Mouse (Mus musculus) heart, postnatal 14 days (tissue): ENCODE data around the gene Gnb1. TPM values are rescaled to one million over a fixed set of nuclear protein-coding genes. Genes with fewer than 3 reads are reported as not detected.

Experiments
- DNase-seq, 2 experiments: peaks; one replicate each; pipeline ENCODE4 v3.0.0; 2021 to 2022
- intact Hi-C: fragments of 180-260 bp; cut with DNase I; formaldehyde crosslinking; loops from one replicate; pipeline ENCODE4 v1.15.1; 2025
- total RNA-seq, 2 experiments: library from RNA; stranded (reverse); gene quantifications; 2 replicates each; pipeline ENCODE4 v1.2.3; 2021

Gene Gnb1
- total RNA-seq, 2 experiments from 2014 or later, result 207 to 223 TPM

DNA sequence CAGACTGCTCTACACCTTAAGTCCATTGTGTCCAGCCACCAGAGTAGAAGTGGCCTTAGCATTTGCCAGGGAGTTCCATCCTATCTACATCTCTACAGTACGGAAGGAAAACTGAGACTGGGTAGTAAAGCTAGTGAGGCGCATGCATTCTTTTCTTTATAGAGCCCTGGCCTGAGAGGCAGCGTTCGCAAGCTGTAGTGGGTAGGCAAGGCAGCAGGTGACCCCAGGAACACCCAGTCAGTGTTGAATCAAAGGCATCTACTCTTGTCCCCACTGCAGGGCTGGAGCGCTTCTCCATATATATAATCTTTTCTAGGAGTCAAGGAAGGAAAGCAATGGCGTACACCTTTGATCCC is 9.1 kb upstream of the Gnb1 start:
- intact Hi-C loops, result loop anchor here (5.0 kb wide), 1 partner anchor 215 kb away; no protein-coding TSS in a partner anchor
- no peak for DNase-seq

DNA sequence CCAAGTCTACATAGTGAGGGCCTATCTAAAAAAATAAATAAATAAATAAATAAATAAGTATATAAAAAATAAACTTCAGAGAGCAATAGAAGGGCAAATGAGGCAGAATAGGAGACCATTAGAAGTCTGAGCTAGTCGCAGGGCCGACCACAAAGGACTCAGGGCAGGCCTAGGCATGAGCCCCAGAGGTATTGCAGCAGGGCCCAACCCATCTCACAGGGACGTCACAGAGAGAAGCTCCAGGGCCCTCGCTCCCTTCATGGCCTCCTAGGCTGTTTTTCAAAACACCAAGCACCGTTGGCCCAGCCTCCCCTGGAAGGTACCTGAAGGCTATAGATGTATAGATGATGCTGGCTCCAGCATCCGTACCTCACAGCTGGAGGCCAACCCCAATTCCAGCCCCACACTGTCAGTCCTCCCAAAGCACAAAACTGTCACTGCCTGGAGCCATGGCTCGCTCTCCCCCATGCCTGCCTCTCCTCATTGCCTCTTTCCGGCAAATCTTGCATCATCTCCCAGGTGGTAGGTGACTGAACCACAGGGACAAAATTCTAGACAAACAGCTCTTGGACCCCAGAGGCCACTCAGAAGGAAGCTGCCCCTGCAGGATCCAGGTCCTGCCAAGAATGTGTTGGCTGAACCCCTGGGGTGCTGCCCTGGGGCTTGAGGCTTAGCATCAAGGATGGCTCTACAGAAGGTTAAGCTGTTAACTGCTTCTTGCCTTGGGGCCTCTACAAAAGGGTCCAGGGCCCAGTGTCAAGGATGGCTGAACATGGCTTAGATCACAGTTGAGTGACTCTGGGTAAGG is 8.2 kb upstream of the Gnb1 start:
- intact Hi-C loops, result loop anchor here (5.0 kb wide), 1 partner anchor 214 kb away; no protein-coding TSS in a partner anchor
- DNase-seq, result no peak

DNA sequence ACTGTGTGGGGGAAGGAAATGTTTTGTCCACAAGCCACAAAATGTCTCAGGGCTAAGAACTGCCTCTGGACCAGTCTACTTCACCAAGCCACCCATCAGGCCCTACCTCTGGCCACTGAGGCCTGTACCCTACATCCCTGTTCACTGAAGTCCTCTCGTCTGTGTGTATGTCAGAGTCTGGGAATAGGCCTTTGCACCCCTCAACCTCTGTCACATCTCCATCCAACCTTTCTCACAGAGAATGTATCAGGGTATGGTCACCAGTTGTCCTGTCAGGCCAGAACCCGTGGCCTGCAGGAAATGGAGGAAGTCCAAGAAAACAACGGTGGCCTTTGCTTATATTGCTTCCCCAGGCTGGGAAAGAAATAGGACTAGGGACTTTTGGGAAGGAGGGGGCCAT is 5.6 kb upstream of the Gnb1 start:
- no peak for DNase-seq
- intact Hi-C loops, result loop anchor here (5.0 kb wide), 1 partner anchor 42 kb away; no protein-coding TSS in a partner anchor

DNA sequence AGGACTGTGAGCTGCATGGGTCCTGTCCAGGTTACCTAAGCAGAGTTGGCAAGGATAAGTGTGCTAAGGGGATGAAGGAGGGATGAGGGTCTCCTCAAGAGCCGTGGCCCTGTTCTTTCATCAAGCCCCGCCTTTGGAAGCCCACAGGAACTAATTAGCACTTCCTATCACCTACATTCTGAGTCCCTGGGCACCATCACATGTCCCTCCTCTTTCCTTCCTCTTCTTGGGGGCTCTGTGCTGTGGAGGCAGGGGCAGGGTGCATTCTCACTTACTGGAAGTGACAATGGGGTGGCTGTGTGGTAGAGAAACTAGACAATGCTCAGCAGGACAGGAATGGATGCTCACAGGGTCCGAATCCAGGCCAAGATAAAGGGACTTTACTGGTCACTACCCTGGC is 3.4 kb upstream of the Gnb1 start:
- DNase-seq, result no peak
- intact Hi-C loops, result loop anchor here (5.0 kb wide), 1 partner anchor 40 kb away; no protein-coding TSS in a partner anchor

GRCm38 (mm10) chr4:155488232-155489025 is 2.7 kb upstream of the Gnb1 start:
- DNase-seq, result peak; percentile 66 to 70
- intact Hi-C loops, result loop anchor here (5.0 kb wide), 1 partner anchor 39 kb away; no protein-coding TSS in a partner anchor

- DNase-seq, result no peak
- intact Hi-C loops, result loop anchor here (5.0 kb wide), 1 partner anchor 38 kb away; no protein-coding TSS in a partner anchor
Measured at GRCm38 (mm10) chr4:155489101-155489970, 1.8 kb upstream of the Gnb1 start.

DNA sequence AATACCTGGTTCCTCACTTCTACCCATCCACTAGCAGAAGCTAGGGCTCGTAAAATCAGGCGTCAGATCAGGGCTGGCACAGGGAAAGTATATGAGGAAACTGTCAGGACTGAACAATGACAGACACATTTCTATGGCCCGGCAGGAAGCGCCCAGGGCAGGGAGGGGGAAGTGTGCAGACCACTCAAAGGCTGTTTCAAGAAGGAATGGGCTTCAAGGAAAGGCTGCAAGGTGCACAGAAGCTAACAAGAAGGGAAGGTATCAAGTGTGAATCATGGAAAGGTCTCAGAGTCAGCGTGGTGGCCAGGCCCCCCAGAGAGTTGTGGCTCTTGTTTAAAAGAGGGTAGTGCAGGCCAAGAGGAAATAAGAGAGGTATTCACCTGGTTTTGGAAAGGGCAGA is 705 bp upstream of the Gnb1 start:
- no peak for DNase-seq
- intact Hi-C loops, result loop anchor here (2.0 kb wide), 1 partner anchor 74 kb away; no protein-coding TSS in a partner anchor

DNA sequence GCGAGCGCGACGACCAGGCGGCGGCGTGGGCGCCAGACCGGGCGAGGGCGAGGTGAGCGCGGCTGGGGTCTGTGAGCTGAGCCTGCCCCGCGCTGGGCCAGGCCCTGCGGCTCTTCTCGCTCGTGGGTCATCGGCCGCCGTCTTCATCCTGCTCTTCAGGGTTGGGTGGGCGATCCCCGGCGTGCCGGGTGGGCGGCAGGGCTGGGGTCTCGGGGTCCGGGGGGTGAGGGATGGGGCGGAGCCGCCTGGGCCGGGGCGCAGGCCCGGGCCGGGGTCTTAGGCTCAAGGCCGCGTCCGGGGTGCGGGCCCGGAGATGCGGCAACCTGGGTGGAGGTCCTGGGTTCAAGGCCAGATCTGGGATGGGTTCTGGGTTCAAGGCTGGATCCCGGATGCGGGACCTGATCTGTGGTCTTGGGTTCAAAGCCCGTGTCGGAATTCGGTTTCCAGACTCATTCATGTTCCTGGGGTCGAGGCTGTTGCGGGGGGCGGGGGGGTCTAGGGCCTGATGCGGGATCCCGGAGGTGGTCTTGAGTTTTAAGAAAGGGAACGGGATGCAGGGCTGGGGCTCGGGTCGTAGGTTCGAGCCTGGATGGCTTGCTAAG is 469 bp downstream of the Gnb1 start:
- intact Hi-C loops, result loop anchor here (2.0 kb wide), 1 partner anchor 73 kb away; no protein-coding TSS in a partner anchor
- no peak for DNase-seq

DNA sequence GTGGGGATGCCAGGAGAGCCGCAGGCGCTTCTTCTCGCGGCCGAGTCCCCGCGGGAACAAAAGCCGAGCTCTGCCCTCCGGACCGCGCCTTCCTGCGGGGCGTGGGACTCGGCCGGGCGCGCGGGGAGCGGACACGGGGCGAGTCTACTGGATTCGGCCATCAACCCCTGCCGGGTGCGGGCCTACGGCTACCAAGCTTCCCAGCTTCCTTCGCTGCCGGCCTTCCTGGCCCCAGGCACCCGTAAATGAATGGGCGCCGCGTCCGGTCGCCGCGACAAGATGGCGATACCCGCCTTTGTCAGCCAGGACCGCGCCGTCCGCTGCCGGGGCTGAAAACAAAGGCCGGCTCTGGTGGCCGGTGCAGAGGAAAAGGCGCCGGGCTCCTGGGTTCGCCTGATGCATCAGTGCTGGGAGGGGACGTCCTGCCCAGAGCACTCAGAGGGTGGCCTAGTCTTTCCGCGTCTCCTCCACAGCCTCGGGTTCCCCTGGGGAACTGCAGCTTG is 1.0 kb downstream of the Gnb1 start:
- intact Hi-C loops, result no loop called here
- DNase-seq, result peak; percentile 73 to 76

DNA sequence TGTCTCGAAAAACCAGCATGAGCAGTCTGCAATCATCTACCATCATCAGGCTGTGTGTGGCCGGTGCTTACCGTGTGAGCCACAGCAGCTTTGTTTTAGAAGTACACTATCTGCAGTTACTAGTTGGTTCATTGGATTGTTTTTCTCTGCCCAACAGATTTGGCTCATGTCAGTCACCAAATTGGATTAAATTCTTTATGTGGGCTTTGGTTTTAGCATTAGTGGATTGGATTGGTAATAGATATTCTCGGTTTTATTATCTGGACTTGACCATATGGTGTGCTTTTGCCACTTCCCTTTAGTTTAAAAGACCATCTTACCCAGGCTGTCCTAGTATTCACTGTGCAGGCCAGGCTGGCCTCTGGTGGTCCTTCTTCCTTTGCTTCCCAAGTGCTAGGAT is 3.7 kb downstream of the Gnb1 start:
- intact Hi-C loops, result no loop called here
- DNase-seq, result no peak

GRCm38 (mm10) chr4:155497963-155498362 is 6.8 kb downstream of the Gnb1 start:
- no peak for DNase-seq
- intact Hi-C loops, result no loop called here

DNA sequence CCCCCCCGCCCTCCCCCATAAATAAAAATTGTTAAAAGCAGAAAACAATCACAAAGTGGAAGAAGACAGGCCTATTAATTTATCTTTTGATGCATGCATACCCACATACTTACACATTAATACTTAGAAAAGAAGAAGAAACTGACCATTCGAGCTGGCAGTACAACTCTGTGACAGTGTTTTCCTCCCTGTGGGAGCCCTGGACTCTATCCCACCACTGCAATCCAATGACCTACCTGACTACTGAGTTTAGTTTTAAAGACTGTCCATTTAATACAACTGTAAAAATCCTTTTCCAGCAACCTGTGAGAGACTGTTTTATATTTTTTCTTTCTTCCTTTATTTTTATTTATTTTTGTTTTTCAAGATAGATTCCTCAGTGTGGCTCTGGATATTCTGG is 10.0 kb downstream of the Gnb1 start:
- no peak for DNase-seq
- intact Hi-C loops, result no loop called here

GRCm38 (mm10) chr4:155505067-155505466 is 13.9 kb downstream of the Gnb1 start:
- intact Hi-C loops, result no loop called here
- DNase-seq, result no peak

GRCm38 (mm10) chr4:155505671-155506295 is 14.6 kb downstream of the Gnb1 start:
- intact Hi-C loops, result no loop called here

GRCm38 (mm10) chr4:155508614-155509013 is 17.5 kb downstream of the Gnb1 start:
- intact Hi-C loops, result no loop called here
- DNase-seq, result no peak

More at GRCm38 (mm10) chr4:155505671-155506295, 14.6 kb downstream of the Gnb1 start:
- no peak for DNase-seq

- intact Hi-C loops, result loop anchor here (5.0 kb wide), 2 partner anchors 36 to 51 kb away; partner anchors contain the start of gene Nadk
- no peak for DNase-seq
Measured at GRCm38 (mm10) chr4:155510981-155511380, 19.8 kb downstream of the Gnb1 start.

- intact Hi-C loops, result loop anchor here (5.0 kb wide), 2 partner anchors 32 to 47 kb away; partner anchors contain the start of gene Nadk
- DNase-seq, result no peak
Measured at GRCm38 (mm10) chr4:155514810-155515209, 23.6 kb downstream of the Gnb1 start.

GRCm38 (mm10) chr4:155517948-155518517 is 26.9 kb downstream of the Gnb1 start:
- intact Hi-C loops, result no loop called here

DNA sequence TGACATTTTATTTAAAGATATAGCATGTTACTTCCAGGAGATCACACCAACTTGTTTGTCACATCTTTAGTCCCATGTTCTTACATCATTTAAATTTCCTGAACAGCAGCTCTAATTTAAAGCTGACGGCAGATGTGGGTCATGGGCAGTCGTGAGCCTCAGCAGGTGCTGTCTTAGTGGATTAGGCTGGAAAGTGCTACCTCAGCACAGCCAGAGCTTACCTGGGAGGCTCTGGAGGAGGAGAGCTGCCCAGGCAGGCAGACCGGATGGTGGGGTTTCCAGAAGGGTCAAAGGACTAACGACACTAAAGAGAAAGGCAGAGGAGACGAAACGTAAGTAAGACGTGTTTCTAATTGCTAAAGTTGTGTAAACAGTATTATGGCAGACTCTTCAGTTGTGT is 31.2 kb downstream of the Gnb1 start:
- intact Hi-C loops, result no loop called here
- DNase-seq, result no peak

More at GRCm38 (mm10) chr4:155517948-155518517, 26.9 kb downstream of the Gnb1 start:
- DNase-seq, result no peak
